Mouse (Mus musculus) neural tube, embryonic 13.5 days (tissue): ENCODE results near the gene Dagla. TPM values are rescaled to one million over a fixed set of nuclear protein-coding genes. Genes with fewer than 3 reads are reported as not detected.

ENCODE experiments used
- ATAC-seq: fragments of 200-750 bp; cut with Nextera tagmentation; 2 replicates; pipeline ENCODE4 v1.8.0; 2017; ENCODE audit warnings: low read depth, mild to moderate bottlenecking, moderate TSS enrichment, moderate library complexity
- H3K27ac ChIP-seq: fragments of 300-500 bp; sonication (generic); replicated peaks from 2 replicates; pipeline ENCODE4 v1.5.1; 2015; ENCODE audit warnings: moderate library complexity, mild to moderate bottlenecking, inconsistent platforms
- H3K27me3 ChIP-seq: fragments of 300-500 bp; sonication (generic); 2 replicates; pipeline ENCODE4 v1.6.1; 2015; ENCODE audit warnings: mild to moderate bottlenecking, inconsistent platforms
- H3K36me3 ChIP-seq: fragments of 300-500 bp; sonication (generic); 2 replicates; pipeline ENCODE4 v1.6.1; 2015; ENCODE audit warnings: mild to moderate bottlenecking, inconsistent platforms
- H3K4me1 ChIP-seq: fragments of 300-500 bp; sonication (generic); replicated peaks from 2 replicates; pipeline ENCODE4 v1.6.1; 2015; ENCODE audit warnings: inconsistent platforms
- H3K4me2 ChIP-seq: fragments of 300-500 bp; sonication (generic); 2 replicates; pipeline ENCODE4 v1.6.1; 2015; ENCODE audit warnings: inconsistent platforms, mild to moderate bottlenecking, moderate library complexity
- H3K4me3 ChIP-seq: fragments of 300-500 bp; sonication (generic); 2 replicates; pipeline ENCODE4 v1.5.1; 2015; ENCODE audit warnings: mild to moderate bottlenecking, inconsistent platforms
- H3K9ac ChIP-seq: fragments of 300-500 bp; sonication (generic); 2 replicates; pipeline ENCODE4 v1.6.1; 2015; ENCODE audit warnings: moderate library complexity, mild to moderate bottlenecking, inconsistent platforms
- H3K9me3 ChIP-seq: fragments of 300-500 bp; sonication (generic); 2 replicates; pipeline ENCODE4 v1.6.1; 2016; ENCODE audit warnings: inconsistent platforms
- WGBS: fragments of 180-500 bp; shearing (Covaris S2); methylation state at CpG from one replicate; pipeline ENCODE4 v1.1.7; 2015; 5-methylcytosine and 5-hydroxymethylcytosine counted together
- polyA plus RNA-seq: library from polyadenylated mRNA; unstranded; fragments of >200 nt; fragmentation: Nextera tagmentation; extraction: Ambion mirVana; gene quantifications from 2 replicates; pipeline ENCODE4 v1.2.1, GENCODE M21; 2015

The Dagla gene
- polyA plus RNA-seq, 1 experiment from 2014 or later: 6.3 TPM

- H3K4me3 ChIP-seq: no peak overlapping the region
- no peak overlapping the region for H3K9ac ChIP-seq
- no peak overlapping the region for H3K27ac ChIP-seq
- peak; percentile 82 for ATAC-seq
- H3K4me1 ChIP-seq: 0 out of 2 replicates have a peak, but pooled peaks cover 8% of the 10 kb centered on the region
- WGBS: 34% methylated on average over 9 of the region's 9 CpGs
- peaks cover 23% of the 10 kb centered on the region for H3K27me3 ChIP-seq
- no peaks in the 10 kb centered on the region for H3K9me3 ChIP-seq
- H3K36me3 ChIP-seq: no peaks in the 10 kb centered on the region
- H3K4me2 ChIP-seq: no peak overlapping the region
Measured at GRCm38 (mm10) chr19:10333545-10334252, 29.0 kb upstream of the Dagla start.

GRCm38 (mm10) chr19:10331706-10332105 lies 27.0 kb upstream of the Dagla start:
- H3K36me3 ChIP-seq: no peaks in the 10 kb centered on the region
- H3K27ac ChIP-seq: no peak overlapping the region
- ATAC-seq: no peak
- WGBS: 70% methylated on average over 4 of the region's 4 CpGs
- 0 out of 2 replicates have a peak, but pooled peaks cover 5% of the 10 kb centered on the region for H3K4me1 ChIP-seq
- no peak overlapping the region for H3K9ac ChIP-seq
- no peak overlapping the region for H3K4me2 ChIP-seq
- H3K9me3 ChIP-seq: no peaks in the 10 kb centered on the region
- H3K4me3 ChIP-seq: no peak overlapping the region
- peaks cover 20% of the 10 kb centered on the region for H3K27me3 ChIP-seq

GRCm38 (mm10) chr19:10329033-10329432 lies 24.4 kb upstream of the Dagla start:
- H3K27me3 ChIP-seq: peaks cover 20% of the 10 kb centered on the region
- 82% methylated on average over 8 of the region's 8 CpGs for WGBS
- H3K4me2 ChIP-seq: no peak overlapping the region
- no peak overlapping the region for H3K4me3 ChIP-seq
- no peak overlapping the region for H3K27ac ChIP-seq
- no peaks in the 10 kb centered on the region for H3K36me3 ChIP-seq
- H3K4me1 ChIP-seq: no peaks in the 10 kb centered on the region
- no peaks in the 10 kb centered on the region for H3K9me3 ChIP-seq
- no peak for ATAC-seq
- H3K9ac ChIP-seq: no peak overlapping the region

GRCm38 (mm10) chr19:10326609-10327008 lies 21.9 kb upstream of the Dagla start:
- no peak for ATAC-seq
- WGBS: 52% methylated on average over 3 of the region's 3 CpGs

GRCm38 (mm10) chr19:10323860-10324259 lies 19.2 kb upstream of the Dagla start:
- no peak overlapping the region for H3K4me3 ChIP-seq
- WGBS: 71% methylated on average over 5 of the region's 5 CpGs
- H3K4me1 ChIP-seq: peaks cover 8% of the 10 kb centered on the region
- H3K9me3 ChIP-seq: no peaks in the 10 kb centered on the region
- ATAC-seq: 0 out of 2 replicates have a peak, but pooled peaks have one; percentile 22
- H3K9ac ChIP-seq: no peak overlapping the region
- no peaks in the 10 kb centered on the region for H3K27me3 ChIP-seq
- H3K36me3 ChIP-seq: no peaks in the 10 kb centered on the region
- H3K27ac ChIP-seq: no peak overlapping the region
- no peak overlapping the region for H3K4me2 ChIP-seq

More at GRCm38 (mm10) chr19:10326609-10327008, 21.9 kb upstream of the Dagla start:
- Histone ChIP-seq H3K27ac (no peak overlapping the region), H3K27me3 (0 out of 2 replicates have a peak, but pooled peaks cover 2% of the 10 kb centered on the region), H3K4me2 (no peak overlapping the region), H3K4me1 (peaks cover 8% of the 10 kb centered on the region), H3K9ac (no peak overlapping the region), H3K36me3 (no peaks in the 10 kb centered on the region), H3K9me3 (no peaks in the 10 kb centered on the region), H3K4me3 (no peak overlapping the region)

GRCm38 (mm10) chr19:10323362-10323837 lies 18.7 kb upstream of the Dagla start:
- no peak overlapping the region for H3K4me2 ChIP-seq
- no peak overlapping the region for H3K27ac ChIP-seq

GRCm38 (mm10) chr19:10317795-10318194 lies 13.1 kb upstream of the Dagla start:
- ATAC-seq: no peak
- no peaks in the 10 kb centered on the region for H3K9me3 ChIP-seq
- H3K4me3 ChIP-seq: no peak overlapping the region
- no peaks in the 10 kb centered on the region for H3K36me3 ChIP-seq
- no peak overlapping the region for H3K4me2 ChIP-seq
- H3K9ac ChIP-seq: no peak overlapping the region
- no peaks in the 10 kb centered on the region for H3K4me1 ChIP-seq
- no peak overlapping the region for H3K27ac ChIP-seq
- 74% methylated on average over 4 of the region's 4 CpGs for WGBS
- peaks cover 7% of the 10 kb centered on the region; the same call in 1 of the 2 replicates for H3K27me3 ChIP-seq

More at GRCm38 (mm10) chr19:10323362-10323837, 18.7 kb upstream of the Dagla start:
- ATAC-seq: peak; percentile 58; the same call in 1 of the 2 replicates
- Histone ChIP-seq H3K27me3 (peaks cover 4% of the 10 kb centered on the region; the same call in 1 of the 2 replicates), H3K36me3 (no peaks in the 10 kb centered on the region), H3K4me1 (peaks cover 8% of the 10 kb centered on the region), H3K4me3 (no peak overlapping the region), H3K9ac (no peak overlapping the region), H3K9me3 (no peaks in the 10 kb centered on the region)
- 17% methylated on average over 9 of the region's 9 CpGs for WGBS

GRCm38 (mm10) chr19:10317358-10317757 lies 12.7 kb upstream of the Dagla start:
- H3K4me2 ChIP-seq: no peak overlapping the region
- WGBS: 75% methylated on average over 2 of the region's 2 CpGs
- no peaks in the 10 kb centered on the region for H3K9me3 ChIP-seq
- H3K27ac ChIP-seq: no peak overlapping the region
- H3K27me3 ChIP-seq: peaks cover 7% of the 10 kb centered on the region; the same call in 1 of the 2 replicates
- H3K36me3 ChIP-seq: no peaks in the 10 kb centered on the region
- H3K4me3 ChIP-seq: no peak overlapping the region
- H3K4me1 ChIP-seq: no peaks in the 10 kb centered on the region
- ATAC-seq: no peak
- H3K9ac ChIP-seq: no peak overlapping the region

- 69% methylated on average over 4 of the region's 4 CpGs for WGBS
- Histone ChIP-seq H3K27me3 (peaks cover 7% of the 10 kb centered on the region; the same call in 1 of the 2 replicates), H3K4me2 (no peak overlapping the region), H3K36me3 (no peaks in the 10 kb centered on the region), H3K9ac (no peak overlapping the region), H3K9me3 (no peaks in the 10 kb centered on the region), H3K4me1 (no peaks in the 10 kb centered on the region), H3K4me3 (no peak overlapping the region), H3K27ac (no peak overlapping the region)
- ATAC-seq: no peak
Measured at GRCm38 (mm10) chr19:10316956-10317355, 12.3 kb upstream of the Dagla start.

- Histone ChIP-seq H3K36me3 (no peaks in the 10 kb centered on the region), H3K9me3 (no peaks in the 10 kb centered on the region), H3K4me1 (no peaks in the 10 kb centered on the region; the same call in 1 of the 2 replicates), H3K27me3 (0 out of 2 replicates have a peak, but pooled peaks cover 7% of the 10 kb centered on the region), H3K4me2 (no peak overlapping the region), H3K4me3 (no peak overlapping the region), H3K27ac (no peak overlapping the region), H3K9ac (no peak overlapping the region)
- ATAC-seq: no peak; the same call in 1 of the 2 replicates
- 68% methylated on average over 8 of the region's 8 CpGs for WGBS
Measured at GRCm38 (mm10) chr19:10312072-10312471, 7.4 kb upstream of the Dagla start.

- no peaks in the 10 kb centered on the region for H3K9me3 ChIP-seq
- H3K4me1 ChIP-seq: peaks cover 9% of the 10 kb centered on the region
- no peak overlapping the region for H3K4me3 ChIP-seq
- no peak overlapping the region for H3K9ac ChIP-seq
- no peaks in the 10 kb centered on the region for H3K36me3 ChIP-seq
- peaks cover 25% of the 10 kb centered on the region for H3K27me3 ChIP-seq
- 54% methylated on average over 2 of the region's 2 CpGs for WGBS
- no peak overlapping the region for H3K4me2 ChIP-seq
- no peak for ATAC-seq
- H3K27ac ChIP-seq: no peak overlapping the region
Measured at GRCm38 (mm10) chr19:10308990-10309389, 4.3 kb upstream of the Dagla start.

GRCm38 (mm10) chr19:10307941-10308340 lies 3.3 kb upstream of the Dagla start:
- no peak overlapping the region for H3K4me3 ChIP-seq
- ATAC-seq: no peak
- H3K9me3 ChIP-seq: no peaks in the 10 kb centered on the region
- H3K4me2 ChIP-seq: no peak overlapping the region
- no peak overlapping the region for H3K27ac ChIP-seq
- H3K27me3 ChIP-seq: peaks cover 25% of the 10 kb centered on the region
- 0 out of 2 replicates have a peak overlapping the region, but pooled peaks have one; percentile 31 for H3K9ac ChIP-seq
- peaks cover 19% of the 10 kb centered on the region for H3K4me1 ChIP-seq
- no peaks in the 10 kb centered on the region for H3K36me3 ChIP-seq
- WGBS: 52% methylated on average over 6 of the region's 6 CpGs
